Mouse (Mus musculus) megakaryocyte, embryonic 14.5 days (primary cell): Measurements from ENCODE around the gene Gemin8. TPM values are rescaled to one million over a fixed set of nuclear protein-coding genes. Genes with fewer than 3 reads are reported as not detected.

ENCODE experiments used
- H3K27me3 ChIP-seq: replicated peaks from 2 replicates; pipeline ENCODE3; 2012; ENCODE audit warnings: inconsistent platforms
- H3K36me3 ChIP-seq: replicated peaks from 2 replicates; pipeline ENCODE3; 2012; ENCODE audit warnings: low read length, inconsistent platforms, mixed read lengths
- H3K4me1 ChIP-seq: 2 replicates; pipeline ENCODE4 v1.6.1; 2012; ENCODE audit warnings: inconsistent platforms
- H3K4me3 ChIP-seq: replicated peaks from 2 replicates; pipeline ENCODE3; 2012; ENCODE audit warnings: moderate library complexity, mild to moderate bottlenecking, inconsistent platforms
- H3K9me3 ChIP-seq: 2 replicates; pipeline ENCODE4 v1.6.1; 2012; ENCODE audit warnings: inconsistent platforms
- FLI1 ChIP-seq: IDR thresholded peaks from 2 replicates; pipeline ENCODE4 v1.6.1; 2012; ENCODE audit warnings: low read length, inconsistent platforms, mixed read lengths
- GATA1 ChIP-seq: IDR thresholded peaks from 3 replicates; pipeline ENCODE4 v1.6.1; 2012; ENCODE audit warnings: mixed read lengths, low read length, inconsistent platforms, borderline replicate concordance
- polyA plus RNA-seq: library from polyadenylated mRNA; stranded (reverse); fragments of >175 nt; gene quantifications from 2 replicates; pipeline ENCODE4 v1.2.3, GENCODE M21; 2012; ENCODE audit warnings: low replicate concordance; ENCODE audit not compliant: insufficient read depth

Gemin8 gene
- 4.3 TPM in 1 of 2 replicates, not detected in the other for polyA plus RNA-seq

- H3K36me3 ChIP-seq: no peaks in the 10 kb centered on the region
- peaks cover 36% of the 10 kb centered on the region for H3K4me1 ChIP-seq
- H3K9me3 ChIP-seq: no peaks in the 10 kb centered on the region
- TF ChIP-seq GATA1 (no peak), FLI1 (0 out of 2 replicates have a peak, but pooled peaks have one; percentile 46)
- H3K4me3 ChIP-seq: peak within 1 kb of the TSS; percentile 94
- H3K27me3 ChIP-seq: peaks cover 7% of the 10 kb centered on the region
Measured at GRCm38 (mm10) chrX:166169892-166170799, at the start of gene Gemin8. Gene Gemin8 (plus strand): TSS chrX:166170454.

GRCm38 (mm10) chrX:166147158-166147846 is 23.0 kb upstream of the Gemin8 start:
- Histone ChIP-seq H3K36me3 (no peaks in the 10 kb centered on the region), H3K27me3 (peaks cover 4% of the 10 kb centered on the region), H3K4me1 (no peaks in the 10 kb centered on the region; the same call in 1 of the 2 replicates), H3K4me3 (no peak overlapping the region), H3K9me3 (no peaks in the 10 kb centered on the region)
- TF ChIP-seq GATA1 (no peak), FLI1 (no peak)

GRCm38 (mm10) chrX:166162773-166163172 is 7.5 kb upstream of the Gemin8 start:
- Histone ChIP-seq H3K36me3 (no peaks in the 10 kb centered on the region), H3K4me1 (peaks cover 4% of the 10 kb centered on the region; the same call in 1 of the 2 replicates), H3K27me3 (no peaks in the 10 kb centered on the region), H3K4me3 (no peak overlapping the region), H3K9me3 (no peaks in the 10 kb centered on the region)
- TF ChIP-seq GATA1: no peak
- TF ChIP-seq FLI1: no peak

GRCm38 (mm10) chrX:166167307-166167706 is 2.9 kb upstream of the Gemin8 start:
- Histone ChIP-seq H3K27me3 (peaks cover 2% of the 10 kb centered on the region), H3K36me3 (no peaks in the 10 kb centered on the region), H3K4me1 (peaks cover 21% of the 10 kb centered on the region), H3K4me3 (no peak overlapping the region), H3K9me3 (no peaks in the 10 kb centered on the region)
- TF ChIP-seq FLI1 (no peak), GATA1 (no peak)

GRCm38 (mm10) chrX:166167923-166168322 is 2.3 kb upstream of the Gemin8 start:
- no peak for TF ChIP-seq GATA1
- no peak for TF ChIP-seq FLI1
- no peaks in the 10 kb centered on the region for H3K9me3 ChIP-seq
- no peaks in the 10 kb centered on the region for H3K36me3 ChIP-seq
- peaks cover 4% of the 10 kb centered on the region for H3K27me3 ChIP-seq
- H3K4me1 ChIP-seq: peaks cover 28% of the 10 kb centered on the region
- peak overlapping the region; percentile 30 for H3K4me3 ChIP-seq

- TF ChIP-seq FLI1: no peak
- no peak for TF ChIP-seq GATA1
- Histone ChIP-seq H3K27me3 (peaks cover 7% of the 10 kb centered on the region), H3K4me3 (peak overlapping the region; percentile 94), H3K9me3 (no peaks in the 10 kb centered on the region), H3K4me1 (peaks cover 33% of the 10 kb centered on the region), H3K36me3 (no peaks in the 10 kb centered on the region)
Measured at GRCm38 (mm10) chrX:166170800-166171738, 815 bp downstream of the Gemin8 start.

GRCm38 (mm10) chrX:166172041-166172440 is 1.8 kb downstream of the Gemin8 start:
- H3K27me3 ChIP-seq: peaks cover 7% of the 10 kb centered on the region
- TF ChIP-seq FLI1 (no peak), GATA1 (no peak)

GRCm38 (mm10) chrX:166172661-166173060 is 2.4 kb downstream of the Gemin8 start:
- peaks cover 32% of the 10 kb centered on the region for H3K4me1 ChIP-seq
- no peaks in the 10 kb centered on the region for H3K9me3 ChIP-seq
- H3K27me3 ChIP-seq: peaks cover 7% of the 10 kb centered on the region
- peaks cover 2% of the 10 kb centered on the region for H3K36me3 ChIP-seq
- TF ChIP-seq GATA1 (no peak), FLI1 (no peak)
- peak overlapping the region; percentile 7 for H3K4me3 ChIP-seq

More at GRCm38 (mm10) chrX:166172041-166172440, 1.8 kb downstream of the Gemin8 start:
- Histone ChIP-seq H3K4me3 (no peak overlapping the region), H3K9me3 (no peaks in the 10 kb centered on the region), H3K36me3 (no peaks in the 10 kb centered on the region), H3K4me1 (peaks cover 33% of the 10 kb centered on the region)

- peaks cover 23% of the 10 kb centered on the region for H3K4me1 ChIP-seq
- H3K9me3 ChIP-seq: no peaks in the 10 kb centered on the region
- peak overlapping the region; percentile 3 for H3K4me3 ChIP-seq
- TF ChIP-seq FLI1 (no peak), GATA1 (no peak)
- peaks cover 7% of the 10 kb centered on the region for H3K27me3 ChIP-seq
- peaks cover 11% of the 10 kb centered on the region for H3K36me3 ChIP-seq
Measured at GRCm38 (mm10) chrX:166173796-166174195, 3.5 kb downstream of the Gemin8 start.
